Mouse (Mus musculus) cortical plate, adult 2 months (tissue): ENCODE measurements around the gene Twf2.

Experiments
- CTCF ChIP-seq: fragments of 200-500 bp; IDR thresholded peaks from 2 replicates; pipeline ENCODE4 v1.5.1; 2011; ENCODE audit warnings: mild to moderate bottlenecking, control low read depth, low read length; ENCODE audit not compliant: insufficient read depth; ENCODE audit errors: extremely low read depth
- POLR2A ChIP-seq: fragments of 200-500 bp; IDR thresholded peaks from 2 replicates; pipeline ENCODE4 v1.6.1; 2011; ENCODE audit warnings: mild to moderate bottlenecking, low read length, control low read depth; ENCODE audit not compliant: insufficient read depth; ENCODE audit errors: extremely low read depth

- TF ChIP-seq CTCF (no peak), POLR2A (no peak)
These were observed 3.6 kb downstream of the Twf2 start for GRCm38 (mm10) chr9:106206515-106206914.
